Comparison of ENCODE assay signal across 8 mouse cellular contexts in the genomic region with DNA sequence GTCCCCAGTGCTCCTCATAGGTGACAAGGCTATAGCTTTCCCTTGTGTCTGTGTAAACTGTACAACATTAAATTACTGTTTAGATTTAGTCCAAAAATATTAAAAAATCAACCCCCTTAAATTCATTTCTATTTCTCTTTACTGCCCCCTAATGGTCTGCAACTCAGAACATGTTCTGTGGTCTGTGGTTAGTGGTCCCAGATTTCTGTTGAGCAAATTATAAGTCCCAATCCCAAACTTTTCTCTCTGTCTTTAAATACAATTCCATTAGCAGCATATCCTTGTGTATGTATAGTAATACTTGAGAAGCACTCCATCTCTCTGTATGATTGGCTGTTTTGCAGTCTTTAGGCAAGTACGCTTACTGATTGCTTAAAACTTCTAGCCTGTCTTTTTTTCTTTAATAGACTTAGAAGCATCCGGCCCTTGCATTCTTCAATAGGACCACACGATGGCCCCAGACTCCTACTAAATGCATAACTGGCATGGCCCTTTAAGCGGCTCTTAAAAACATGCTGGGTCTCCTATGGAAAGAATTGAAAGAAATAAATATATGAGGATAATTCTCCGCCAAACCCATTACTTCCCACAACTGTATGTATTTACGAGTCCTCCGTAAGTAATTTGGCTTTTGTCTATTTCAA. TPM values are rescaled to one million over a fixed set of nuclear protein-coding genes. Genes with fewer than 3 reads are reported as not detected.
A peak's percentile ranks its signal among the peaks of the same experiment; 100 is the strongest.
DNase-seq lines count a peak whose midpoint lies in the region; ATAC-seq and TF ChIP-seq lines count a peak whose summit lies in the region.

No protein-coding gene starts in this region.

- H3K9ac ChIP-seq in hindbrain, embryonic 13.5 days, result no peak overlapping the region
- H3K9ac ChIP-seq in ES-E14 (ENCODE audit: insufficient read depth, low read depth, low read length, poor library complexity, severe bottlenecking), result no peak overlapping the region
- no peak overlapping the region for H3K9ac ChIP-seq in limb, embryonic 14.5 days (ENCODE audit: low read depth, low read length, severe bottlenecking)

- no peak overlapping the region for H3K27ac ChIP-seq in hindbrain, embryonic 10.5 days
- no peak overlapping the region for H3K27ac ChIP-seq in hindbrain, embryonic 13.5 days
- no peak overlapping the region for H3K27ac ChIP-seq in ES-E14 (ENCODE audit: insufficient read depth, low read depth, low read length, poor library complexity, severe bottlenecking)
- H3K27ac ChIP-seq in limb, embryonic 14.5 days (replicated peaks; ENCODE audit: low read depth, low read length), result no peak overlapping the region

- no peak for TF ChIP-seq POLR2A in limb, embryonic 14.5 days (IDR thresholded peaks at IDR 0.05; ENCODE audit: borderline replicate concordance, extremely low read depth, insufficient read depth, insufficient read length)

- no peaks in the 10 kb centered on the region for H3K9me3 ChIP-seq in hindbrain, embryonic 10.5 days
- no peaks in the 10 kb centered on the region for H3K9me3 ChIP-seq in hindbrain, embryonic 13.5 days
- no peaks in the 10 kb centered on the region for H3K9me3 ChIP-seq in ES-E14 (ENCODE audit: control insufficient read depth, insufficient read depth, low read depth, low read length)
- no peaks in the 10 kb centered on the region for H3K9me3 ChIP-seq in limb, embryonic 14.5 days (ENCODE audit: control insufficient read depth, low read length)

- DNase-seq in hindbrain, embryonic 10.5 days (ENCODE audit: low spot score), result peak; percentile 29
- peak; percentile 50 for DNase-seq in ES-E14 (ENCODE audit: low read depth, low spot score)
- DNase-seq in embryo, embryonic 10 days (ENCODE audit: low spot score), result peak; percentile 65
- peak; percentile 88 for DNase-seq in limb, embryonic 14.5 days (ENCODE audit: low spot score)
- DNase-seq in retina, adult 2 months (ENCODE audit: low read depth, low spot score), result peak; percentile 18
- DNase-seq in gastrocnemius, postnatal 25 days, result no peak

- no peaks in the 10 kb centered on the region for H3K4me1 ChIP-seq in hindbrain, embryonic 10.5 days (replicated peaks)
- no peaks in the 10 kb centered on the region for H3K4me1 ChIP-seq in hindbrain, embryonic 13.5 days (replicated peaks)
- no peaks in the 10 kb centered on the region for H3K4me1 ChIP-seq in ES-E14 (ENCODE audit: control insufficient read depth in 2 of 2, insufficient read depth in 2 of 2, low read length in 2 of 2, poor library complexity in 1 of 2)
- H3K4me1 ChIP-seq in limb, embryonic 14.5 days (ENCODE audit: control insufficient read depth, insufficient read depth, low read length), result no peaks in the 10 kb centered on the region

- WGBS in hindbrain, embryonic 10.5 days, result 56% methylated on average over 7 of the region's 7 CpGs
- 53% methylated on average over 7 of the region's 7 CpGs for WGBS in hindbrain, embryonic 13.5 days
- WGBS in limb, embryonic 14.5 days, result 45% methylated on average over 7 of the region's 7 CpGs

- in situ Hi-C loops in ES-E14 (cut with MboI; ENCODE audit: low sequenced_read_pairs in 2 of 2, unreplicated experiment in 2 of 2), result no loop called here

- H3K36me3 ChIP-seq in hindbrain, embryonic 10.5 days, result no peaks in the 10 kb centered on the region
- no peaks in the 10 kb centered on the region for H3K36me3 ChIP-seq in hindbrain, embryonic 13.5 days
- H3K36me3 ChIP-seq in ES-E14 (ENCODE audit: control insufficient read depth, insufficient read depth, low read length, poor library complexity, severe bottlenecking), result no peaks in the 10 kb centered on the region
- no peaks in the 10 kb centered on the region for H3K36me3 ChIP-seq in limb, embryonic 14.5 days (ENCODE audit: control insufficient read depth, insufficient read depth, low read length)

- H3K4me2 ChIP-seq in hindbrain, embryonic 13.5 days, result no peak overlapping the region
- no peak overlapping the region for H3K4me2 ChIP-seq in limb, embryonic 14.5 days (replicated peaks; ENCODE audit: low read depth, low read length, severe bottlenecking)

- no peaks in the 10 kb centered on the region for H3K27me3 ChIP-seq in hindbrain, embryonic 10.5 days (ENCODE audit: insufficient read depth, poor library complexity, severe bottlenecking)
- no peaks in the 10 kb centered on the region for H3K27me3 ChIP-seq in hindbrain, embryonic 13.5 days
- H3K27me3 ChIP-seq in limb, embryonic 14.5 days (ENCODE audit: control insufficient read depth, insufficient read depth, low read length), result no peaks in the 10 kb centered on the region

- no peak overlapping the region for H3K4me3 ChIP-seq in hindbrain, embryonic 10.5 days
- H3K4me3 ChIP-seq in hindbrain, embryonic 13.5 days, result no peak overlapping the region
- H3K4me3 ChIP-seq in ES-E14 (ENCODE audit: insufficient read depth in 1 of 2, low read depth in 1 of 2, low read length in 2 of 2, poor library complexity in 1 of 2, severe bottlenecking in 1 of 2), result no peak overlapping the region
- no peak overlapping the region for H3K4me3 ChIP-seq in limb, embryonic 14.5 days (replicated peaks; ENCODE audit: low read length)

- no peak for ATAC-seq in hindbrain, embryonic 13.5 days (ENCODE audit: low FRiP score)
- ATAC-seq in inflammation-experienced regulatory T-cells, adult 6 months, result peak; percentile 87
- peak; percentile 68 for ATAC-seq in limb, embryonic 14.5 days (ENCODE audit: low FRiP score, low read depth)

TF ChIP-seq in ES-E14, 5 proteins besides CTCF, POLR2A, EP300 and RAD21:
- TF ChIP-seq ZC3H11A (IDR thresholded peaks at IDR 0.05; ENCODE audit: borderline replicate concordance, low read depth, low read length) (peak; percentile 77; the same call in 1 of the 2 replicates), CHD2 (IDR thresholded peaks at IDR 0.05; ENCODE audit: low read depth, low read length) (no peak), HCFC1 (IDR thresholded peaks at IDR 0.05; ENCODE audit: borderline replicate concordance, insufficient read depth, low read length) (no peak)

RNA-seq across cellular contexts. Expression of a gene that starts 40.3 kb away (rescaled TPM):
- 19.0 and 32.8 TPM in 2 replicates for polyA plus RNA-seq in hindbrain, embryonic 10.5 days (2016; fragmentation: Nextera tagmentation; extraction: Ambion mirVana)
- polyA plus RNA-seq in hindbrain, embryonic 13.5 days (2015; fragmentation: Nextera tagmentation; extraction: Ambion mirVana), result 213 and 231 TPM in 2 replicates
- total RNA-seq in ES-E14 (2012; rRNA removed), result 154 and 300 TPM in 2 replicates
- 100 to 1,000 TPM; 141 to 154 (median 148) TPM for polyA plus RNA-seq in inflammation-experienced regulatory T-cells, adult 6 months (2017; shearing (Covaris generic))
- polyA plus RNA-seq in limb, embryonic 14.5 days (2012; rRNA removed), result 8.3 and 12.2 TPM in 2 replicates
- 12.0 and 12.2 TPM in 2 replicates for polyA plus RNA-seq in limb, embryonic 14.5 days (2014; fragmentation: Nextera tagmentation; extraction: Ambion mirVana)
- 1 to 10 TPM; 4.8 to 5.1 TPM for total RNA-seq in gastrocnemius, postnatal 25 days (2021)
